Mouse (Mus musculus): ENCODE data around the gene Gm5678. TPM values are rescaled to one million over a fixed set of nuclear protein-coding genes. Genes with fewer than 3 reads are reported as not detected.

Gene Gm5678
- 1 to 10 TPM; 1.9 to 2.5 TPM for total RNA-seq (2021)

- intact Hi-C loops (cut with DNase I), result loop anchor here (5.0 kb wide), 1 partner anchor 34 kb away; no protein-coding TSS in a partner anchor
- no peak for DNase-seq (ENCODE audit: extremely low spot score in 1 of 2, low spot score in 2 of 2)
Observed at GRCm38 (mm10) chr16:93627761-93628400, at the start of gene Gm5678. Gm5678 (plus strand) TSS chr16:93628097.

- intact Hi-C loops (cut with DNase I), result loop anchor here (10.0 kb wide), 1 partner anchor 114 kb away; no protein-coding TSS in a partner anchor
- DNase-seq (ENCODE audit: extremely low spot score in 1 of 2, low spot score in 2 of 2), result no peak
Observed at GRCm38 (mm10) chr16:93578346-93579005, 49.4 kb upstream of the Gm5678 start.

GRCm38 (mm10) chr16:93581125-93581524, 46.8 kb upstream of the Gm5678 start:
- no peak for DNase-seq (ENCODE audit: extremely low spot score in 1 of 2, low spot score in 2 of 2)
- intact Hi-C loops (cut with DNase I), result no loop called here

GRCm38 (mm10) chr16:93584976-93585702, 42.8 kb upstream of the Gm5678 start:
- no peak for DNase-seq (ENCODE audit: extremely low spot score in 1 of 2, low spot score in 2 of 2)
- intact Hi-C loops (cut with DNase I), result no loop called here

- DNase-seq (ENCODE audit: extremely low spot score in 1 of 2, low spot score in 2 of 2), result no peak
- intact Hi-C loops (cut with DNase I), result no loop called here
Observed at GRCm38 (mm10) chr16:93585703-93586205, 42.1 kb upstream of the Gm5678 start.

- intact Hi-C loops (cut with DNase I), result no loop called here
- DNase-seq (ENCODE audit: extremely low spot score in 1 of 2, low spot score in 2 of 2), result no peak
Observed at GRCm38 (mm10) chr16:93586382-93586781, 41.5 kb upstream of the Gm5678 start.

- no peak for DNase-seq (ENCODE audit: extremely low spot score in 1 of 2, low spot score in 2 of 2)
- intact Hi-C loops (cut with DNase I), result no loop called here
Observed at GRCm38 (mm10) chr16:93588281-93588680, 39.6 kb upstream of the Gm5678 start.

- DNase-seq (ENCODE audit: extremely low spot score in 1 of 2, low spot score in 2 of 2), result no peak
- intact Hi-C loops (cut with DNase I), result no loop called here
Observed at GRCm38 (mm10) chr16:93590915-93591314, 37.0 kb upstream of the Gm5678 start.

- intact Hi-C loops (cut with DNase I), result no loop called here
- DNase-seq (ENCODE audit: extremely low spot score in 1 of 2, low spot score in 2 of 2), result no peak
Observed at GRCm38 (mm10) chr16:93591450-93592430, 36.2 kb upstream of the Gm5678 start.

GRCm38 (mm10) chr16:93592711-93593110, 35.2 kb upstream of the Gm5678 start:
- intact Hi-C loops (cut with DNase I), result no loop called here
- no peak for DNase-seq (ENCODE audit: extremely low spot score in 1 of 2, low spot score in 2 of 2)

GRCm38 (mm10) chr16:93593406-93593805, 34.5 kb upstream of the Gm5678 start:
- DNase-seq (ENCODE audit: extremely low spot score in 1 of 2, low spot score in 2 of 2), result no peak
- intact Hi-C loops (cut with DNase I), result no loop called here

- intact Hi-C loops (cut with DNase I), result no loop called here
- no peak for DNase-seq (ENCODE audit: extremely low spot score in 1 of 2, low spot score in 2 of 2)
Observed at GRCm38 (mm10) chr16:93594448-93594847, 33.4 kb upstream of the Gm5678 start.

GRCm38 (mm10) chr16:93595766-93596165, 32.1 kb upstream of the Gm5678 start:
- intact Hi-C loops (cut with DNase I), result no loop called here
- no peak for DNase-seq (ENCODE audit: extremely low spot score in 1 of 2, low spot score in 2 of 2)

GRCm38 (mm10) chr16:93596807-93597206, 31.1 kb upstream of the Gm5678 start:
- intact Hi-C loops (cut with DNase I), result no loop called here
- DNase-seq (ENCODE audit: extremely low spot score in 1 of 2, low spot score in 2 of 2), result no peak

GRCm38 (mm10) chr16:93597551-93597950, 30.3 kb upstream of the Gm5678 start:
- no peak for DNase-seq (ENCODE audit: extremely low spot score in 1 of 2, low spot score in 2 of 2)
- intact Hi-C loops (cut with DNase I), result no loop called here

GRCm38 (mm10) chr16:93599461-93599860, 28.4 kb upstream of the Gm5678 start:
- DNase-seq (ENCODE audit: extremely low spot score in 1 of 2, low spot score in 2 of 2), result no peak
- intact Hi-C loops (cut with DNase I), result no loop called here

- intact Hi-C loops (cut with DNase I), result no loop called here
- peak; percentile 95 for DNase-seq (ENCODE audit: extremely low spot score in 1 of 2, low spot score in 2 of 2)
Observed at GRCm38 (mm10) chr16:93603439-93604212, 24.3 kb upstream of the Gm5678 start, which contains the start of gene Setd4. Setd4 (minus strand) TSS chr16:93604063.

GRCm38 (mm10) chr16:93604481-93604969, 23.4 kb upstream of the Gm5678 start:
- DNase-seq (ENCODE audit: extremely low spot score in 1 of 2, low spot score in 2 of 2), result peak in 1 of 2 experiments; percentile 56
- intact Hi-C loops (cut with DNase I), result no loop called here
